Mouse (Mus musculus): Measurements from ENCODE around the gene Fam110a.

The Fam110a gene

GRCm38 (mm10) chr2:151925715-151926114 is 54.3 kb downstream of the Fam110a start:
- no peak for DNase-seq

GRCm38 (mm10) chr2:151924276-151924675 is 55.7 kb downstream of the Fam110a start:
- no peak for DNase-seq

DNA sequence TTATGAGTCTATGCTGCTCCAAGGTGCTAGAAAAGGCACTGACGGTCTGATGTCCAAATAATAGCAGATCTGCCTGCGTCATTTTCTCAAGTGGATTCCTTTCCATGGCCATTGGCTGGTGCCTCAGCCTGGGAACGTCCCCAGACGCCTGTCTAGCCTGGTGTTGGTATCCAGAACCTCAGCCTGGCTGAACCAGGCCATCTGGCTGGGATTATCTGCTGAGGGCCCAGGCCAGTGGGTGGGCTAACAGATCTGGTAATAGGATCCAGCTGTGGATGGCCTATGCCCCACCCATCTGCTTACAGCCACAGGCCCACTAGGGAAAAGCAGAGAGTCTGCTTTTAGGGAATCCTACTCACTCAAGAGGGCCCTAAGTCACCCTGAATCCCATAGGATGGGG is 58.4 kb downstream of the Fam110a start:
- no peak for DNase-seq

- DNase-seq = no peak
Measured at GRCm38 (mm10) chr2:151921068-151921467, 59.0 kb downstream of the Fam110a start.
